12 mouse cellular contexts compared by ENCODE assay signal in genomic region chr3:108297603-108298553, GRCm38 (mm10). TPM values are rescaled to one million over a fixed set of nuclear protein-coding genes. Genes with fewer than 3 reads are reported as not detected.
A peak's percentile ranks its signal among the peaks of the same experiment; 100 is the strongest.
DNase-seq lines count a peak whose midpoint lies in the region; ATAC-seq lines count a peak whose summit lies in the region.
"Had no signal": no experiment of that assay in that cellular context is flagged by ENCODE, and none has a peak within 500 bp of the region (broad histone marks: within the 10 kb centered on the region; RNA-seq: fewer than 3 reads in every experiment).

No protein-coding gene starts in this region.

- peak overlapping the region; percentile 23; the same call in 1 of the 2 replicates for H3K9ac ChIP-seq in heart, embryonic 12.5 days
- H3K9ac ChIP-seq in midbrain, embryonic 15.5 days: no peak overlapping the region
- no peak overlapping the region for H3K9ac ChIP-seq in liver, embryonic 15.5 days
- H3K9ac ChIP-seq: intestine, embryonic 15.5 days had no signal

- H3K4me1 ChIP-seq in heart, embryonic 12.5 days (replicated peaks): peaks cover 52% of the 10 kb centered on the region
- H3K4me1 ChIP-seq in midbrain, embryonic 10.5 days: peaks cover 47% of the 10 kb centered on the region
- peaks cover 41% of the 10 kb centered on the region for H3K4me1 ChIP-seq in midbrain, embryonic 15.5 days
- H3K4me1 ChIP-seq in liver, embryonic 15.5 days (replicated peaks): peaks cover 53% of the 10 kb centered on the region

- no peaks in the 10 kb centered on the region for H3K36me3 ChIP-seq in heart, embryonic 12.5 days
- 0 out of 2 replicates have a peak, but pooled peaks cover 3% of the 10 kb centered on the region for H3K36me3 ChIP-seq in midbrain, embryonic 10.5 days
- H3K36me3 ChIP-seq in midbrain, embryonic 15.5 days (replicated peaks): no peaks in the 10 kb centered on the region
- H3K36me3 ChIP-seq in liver, embryonic 15.5 days (replicated peaks): no peaks in the 10 kb centered on the region
- H3K36me3 ChIP-seq: intestine, embryonic 15.5 days; neural tube, embryonic 13.5 days had no signal

- no peak overlapping the region for H3K4me3 ChIP-seq in heart, embryonic 12.5 days
- H3K4me3 ChIP-seq in midbrain, embryonic 10.5 days: no peak overlapping the region
- no peak overlapping the region for H3K4me3 ChIP-seq in midbrain, embryonic 15.5 days
- no peak overlapping the region for H3K4me3 ChIP-seq in liver, embryonic 15.5 days (replicated peaks)
- H3K4me3 ChIP-seq: intestine, embryonic 15.5 days; neural tube, embryonic 13.5 days had no signal

- no peak overlapping the region for H3K4me2 ChIP-seq in heart, embryonic 12.5 days
- no peak overlapping the region for H3K4me2 ChIP-seq in midbrain, embryonic 15.5 days
- H3K4me2 ChIP-seq in liver, embryonic 15.5 days: no peak overlapping the region
- H3K4me2 ChIP-seq: intestine, embryonic 15.5 days had no signal

- no peak for ATAC-seq in heart, embryonic 12.5 days (ENCODE audit: insufficient number of reproducible peaks, low FRiP score)
- no peak for ATAC-seq in midbrain, embryonic 15.5 days (replicated peaks)
- ATAC-seq in liver, embryonic 15.5 days (ENCODE audit: insufficient read depth): no peak

- WGBS in heart, embryonic 12.5 days: 43% methylated on average over 7 of the region's 7 CpGs
- 69% methylated on average over 7 of the region's 7 CpGs for WGBS in midbrain, embryonic 10.5 days
- WGBS in midbrain, embryonic 15.5 days: 56% methylated on average over 7 of the region's 7 CpGs
- WGBS in liver, embryonic 15.5 days (ENCODE audit: insufficient replicate concordance): 30% methylated on average over 7 of the region's 7 CpGs

- no peaks in the 10 kb centered on the region for H3K9me3 ChIP-seq in heart, embryonic 12.5 days (replicated peaks)
- H3K9me3 ChIP-seq in midbrain, embryonic 10.5 days (replicated peaks): no peaks in the 10 kb centered on the region
- H3K9me3 ChIP-seq in midbrain, embryonic 15.5 days: no peaks in the 10 kb centered on the region
- H3K9me3 ChIP-seq in liver, embryonic 15.5 days (replicated peaks): no peaks in the 10 kb centered on the region
- H3K9me3 ChIP-seq: intestine, embryonic 15.5 days; neural tube, embryonic 13.5 days had no signal

- DNase-seq in heart, postnatal 25 days (ENCODE audit: low spot score): no peak
- no peak for DNase-seq in midbrain, embryonic 10.5 days (ENCODE audit: low spot score)
- no peak for DNase-seq in kidney, adult 11 months
- DNase-seq in thymus, postnatal 10 days (ENCODE audit: low spot score in 2 of 2): no peak
- DNase-seq: cerebellum, adult 9-11 months; layer of hippocampus, adult 9-11 months; thymus, postnatal 25 days had no signal

- no peaks in the 10 kb centered on the region for H3K27me3 ChIP-seq in heart, embryonic 12.5 days (replicated peaks)
- no peaks in the 10 kb centered on the region for H3K27me3 ChIP-seq in midbrain, embryonic 10.5 days (ENCODE audit: low read depth, poor library complexity, severe bottlenecking)
- H3K27me3 ChIP-seq in midbrain, embryonic 15.5 days (replicated peaks): no peaks in the 10 kb centered on the region
- H3K27me3 ChIP-seq in liver, embryonic 15.5 days: no peaks in the 10 kb centered on the region
- H3K27me3 ChIP-seq: intestine, embryonic 15.5 days; neural tube, embryonic 13.5 days had no signal

- intact Hi-C loops in heart, postnatal 25 days (cut with DNase I): no loop called here

- H3K27ac ChIP-seq in heart, embryonic 12.5 days (ENCODE audit: poor library complexity, severe bottlenecking): peak overlapping the region; percentile 32
- 0 out of 2 replicates have a peak overlapping the region, but pooled peaks have one; percentile 13 for H3K27ac ChIP-seq in midbrain, embryonic 10.5 days (replicated peaks)
- no peak overlapping the region for H3K27ac ChIP-seq in midbrain, embryonic 15.5 days
- peak overlapping the region; percentile 55 for H3K27ac ChIP-seq in liver, embryonic 15.5 days (replicated peaks)

RNA-seq across cellular contexts. Expression of gene Sort1, which starts 14.0 kb away (rescaled TPM):
- polyA plus RNA-seq in heart, embryonic 12.5 days (2016; fragmentation: Nextera tagmentation; extraction: Ambion mirVana): 31.9 and 32.4 TPM in 2 replicates
- total RNA-seq in heart, postnatal 25 days (2021): 10 to 100 TPM; 17.1 to 18.9 TPM
- polyA plus RNA-seq in midbrain, embryonic 10.5 days (2016; fragmentation: Nextera tagmentation; extraction: Ambion mirVana): 10.8 and 15.6 TPM in 2 replicates
- 22.1 and 22.3 TPM in 2 replicates for polyA plus RNA-seq in midbrain, embryonic 15.5 days (2015; fragmentation: Nextera tagmentation; extraction: Ambion mirVana)
- 3.8 and 4.4 TPM in 2 replicates for polyA plus RNA-seq in liver, embryonic 15.5 days (2015; fragmentation: Nextera tagmentation; extraction: Ambion mirVana)

RNA-seq across cellular contexts. Expression of gene Psma5, which starts 41.2 kb away (rescaled TPM):
- 193 and 194 TPM in 2 replicates for polyA plus RNA-seq in heart, embryonic 12.5 days (2016; fragmentation: Nextera tagmentation; extraction: Ambion mirVana)
- total RNA-seq in heart, postnatal 25 days (2021): 10 to 100 TPM; 52.5 to 53.8 TPM
- 299 and 349 TPM in 2 replicates for polyA plus RNA-seq in midbrain, embryonic 10.5 days (2016; fragmentation: Nextera tagmentation; extraction: Ambion mirVana)
- 224 and 234 TPM in 2 replicates for polyA plus RNA-seq in midbrain, embryonic 15.5 days (2015; fragmentation: Nextera tagmentation; extraction: Ambion mirVana)
- 151 and 152 TPM in 2 replicates for polyA plus RNA-seq in liver, embryonic 15.5 days (2015; fragmentation: Nextera tagmentation; extraction: Ambion mirVana)
